Mouse (Mus musculus): ENCODE data around the gene B3gnt8.

DNA sequence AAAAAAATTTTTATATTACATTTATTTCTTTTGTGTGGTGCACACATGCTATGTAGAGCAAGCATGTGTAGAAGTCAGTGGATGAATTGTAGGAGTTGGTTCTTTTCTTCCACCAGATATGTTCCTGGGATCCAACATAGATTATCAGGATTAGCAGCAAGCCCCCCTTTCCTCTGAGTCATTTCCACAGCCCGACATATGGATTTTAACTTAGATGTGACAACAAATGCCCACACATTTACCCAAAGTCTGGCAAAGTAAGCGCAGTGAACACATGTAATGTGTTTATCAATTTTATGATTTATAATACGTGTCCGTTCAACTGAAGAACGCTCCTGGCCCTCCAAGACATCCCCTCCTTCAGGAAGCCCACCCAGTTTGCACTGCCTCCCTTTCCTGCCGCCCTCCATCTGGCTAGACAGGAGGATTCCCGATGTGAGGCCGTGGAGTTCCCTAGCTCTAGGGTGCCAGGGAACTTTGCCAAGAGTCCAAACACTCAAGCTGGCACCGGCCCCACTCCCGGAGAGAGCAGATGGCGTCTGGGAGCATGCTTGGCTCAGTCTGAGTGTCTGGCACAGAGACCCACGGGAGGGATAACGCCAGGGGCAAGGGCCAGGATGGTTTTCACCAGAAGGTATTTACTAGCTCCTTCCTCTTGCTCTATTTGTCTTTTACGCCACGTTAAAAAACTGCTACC is 49.8 kb downstream of the B3gnt8 start:
- no peak for TF ChIP-seq CTCF (IDR thresholded peaks at IDR 0.05; ENCODE audit: control insufficient read depth, insufficient read depth, insufficient replicate concordance, low read depth, low read length)
- no peak for TF ChIP-seq POLR2A (IDR thresholded peaks at IDR 0.05; ENCODE audit: control insufficient read depth, low read depth, low read length)
